Mouse (Mus musculus): ENCODE measurements around the gene Zfp598.

DNA sequence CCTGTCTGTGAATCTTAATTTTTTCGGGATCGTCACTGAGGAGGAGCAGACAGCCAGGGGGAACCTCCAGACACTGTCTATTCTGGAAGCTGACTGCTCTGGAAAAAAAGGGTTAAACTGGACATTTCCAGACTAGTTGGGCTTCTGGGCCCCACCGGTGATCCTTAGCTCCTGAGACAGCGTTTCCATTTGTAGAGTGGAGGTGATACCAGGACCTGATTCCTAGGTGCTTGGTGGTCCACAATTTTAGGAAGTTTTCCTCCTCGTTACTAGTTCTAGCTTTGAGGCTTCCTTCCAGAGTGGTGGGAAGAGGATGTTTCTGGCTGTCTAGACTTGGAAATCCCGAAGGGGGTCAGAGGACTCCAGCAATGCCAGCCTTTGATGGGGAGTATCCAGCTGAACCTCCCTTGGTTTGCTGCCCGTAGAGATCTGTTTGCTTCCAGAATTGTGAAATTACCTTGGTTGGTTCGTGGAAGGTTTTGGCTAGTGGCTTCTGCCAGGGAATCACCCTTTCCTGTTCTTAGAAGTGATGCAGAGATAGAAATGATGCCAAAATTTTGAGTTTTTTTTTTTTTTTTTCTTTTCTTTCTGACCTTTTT is 858 bp downstream of the Zfp598 start:
- TF ChIP-seq POLR2A (IDR thresholded peaks at IDR 0.05; ENCODE audit: insufficient read depth, low read depth, low read length) = no peak
- no peak for TF ChIP-seq CTCF (IDR thresholded peaks at IDR 0.05; ENCODE audit: insufficient read depth, low read depth, low read length)

Data from olfactory bulb, adult 2 months (tissue).